Mouse (Mus musculus): ENCODE data around the gene Sema3d. TPM values are rescaled to one million over a fixed set of nuclear protein-coding genes. Genes with fewer than 3 reads are reported as not detected.

The Sema3d gene
- polyA plus RNA-seq, 1 experiment from 2014 or later: 6.0 TPM

GRCm38 (mm10) chr5:12574551-12574950, 191.4 kb downstream of the Sema3d start:
- ATAC-seq (ENCODE audit: low read depth): no peak
- no peak overlapping the region for H3K4me2 ChIP-seq
- peaks cover 3% of the 10 kb centered on the region; the same call in 1 of the 2 replicates for H3K4me1 ChIP-seq (replicated peaks)
- H3K4me3 ChIP-seq: no peak overlapping the region
- WGBS: 76% methylated on average over 4 of the region's 4 CpGs
- no peak overlapping the region for H3K27ac ChIP-seq (replicated peaks)
- no peaks in the 10 kb centered on the region for H3K27me3 ChIP-seq
- H3K9ac ChIP-seq: no peak overlapping the region
- no peaks in the 10 kb centered on the region for H3K36me3 ChIP-seq
- no peaks in the 10 kb centered on the region for H3K9me3 ChIP-seq

- Histone ChIP-seq H3K27ac (replicated peaks) (no peak overlapping the region), H3K36me3 (no peaks in the 10 kb centered on the region), H3K9me3 (no peaks in the 10 kb centered on the region), H3K9ac (no peak overlapping the region), H3K4me2 (no peak overlapping the region), H3K4me1 (replicated peaks) (peaks cover 6% of the 10 kb centered on the region; the same call in 1 of the 2 replicates), H3K4me3 (no peak overlapping the region), H3K27me3 (no peaks in the 10 kb centered on the region)
- WGBS: 60% methylated on average over 1 of the region's 1 CpGs
- no peak for ATAC-seq (ENCODE audit: low read depth)
These were observed 192.1 kb downstream of the Sema3d start for GRCm38 (mm10) chr5:12575262-12575661.

- no peak overlapping the region for H3K4me2 ChIP-seq
- no peak for ATAC-seq (ENCODE audit: low read depth)
- H3K9me3 ChIP-seq: no peaks in the 10 kb centered on the region
- no peak overlapping the region for H3K4me3 ChIP-seq
- no peak overlapping the region for H3K27ac ChIP-seq (replicated peaks)
- no peaks in the 10 kb centered on the region for H3K36me3 ChIP-seq
- no peaks in the 10 kb centered on the region; the same call in 1 of the 2 replicates for H3K27me3 ChIP-seq
- peaks cover 6% of the 10 kb centered on the region; the same call in 1 of the 2 replicates for H3K4me1 ChIP-seq (replicated peaks)
- H3K9ac ChIP-seq: no peak overlapping the region
- WGBS: 51% methylated on average over 4 of the region's 4 CpGs
These were observed 196.6 kb downstream of the Sema3d start for GRCm38 (mm10) chr5:12579752-12580151.

GRCm38 (mm10) chr5:12582540-12582939, 199.4 kb downstream of the Sema3d start:
- H3K4me1 ChIP-seq (replicated peaks): peaks cover 9% of the 10 kb centered on the region; the same call in 1 of the 2 replicates
- H3K27me3 ChIP-seq: peaks cover 8% of the 10 kb centered on the region
- no peak for ATAC-seq (ENCODE audit: low read depth)
- no peak overlapping the region for H3K27ac ChIP-seq (replicated peaks)
- H3K4me3 ChIP-seq: no peak overlapping the region
- no peaks in the 10 kb centered on the region for H3K9me3 ChIP-seq
- no peaks in the 10 kb centered on the region for H3K36me3 ChIP-seq
- no peak overlapping the region for H3K9ac ChIP-seq
- H3K4me2 ChIP-seq: no peak overlapping the region
- 93% methylated on average over 1 of the region's 1 CpGs for WGBS

- Histone ChIP-seq H3K9ac (no peak overlapping the region), H3K4me3 (no peak overlapping the region), H3K4me2 (no peak overlapping the region), H3K27ac (replicated peaks) (no peak overlapping the region), H3K27me3 (peaks cover 8% of the 10 kb centered on the region), H3K9me3 (no peaks in the 10 kb centered on the region), H3K36me3 (no peaks in the 10 kb centered on the region), H3K4me1 (replicated peaks) (peaks cover 9% of the 10 kb centered on the region; the same call in 1 of the 2 replicates)
- ATAC-seq (ENCODE audit: low read depth): no peak
- 61% methylated on average over 3 of the region's 3 CpGs for WGBS
These were observed 200.2 kb downstream of the Sema3d start for GRCm38 (mm10) chr5:12583293-12583834.

GRCm38 (mm10) chr5:12584886-12585285, 201.7 kb downstream of the Sema3d start:
- no peak overlapping the region for H3K4me2 ChIP-seq
- no peak overlapping the region for H3K27ac ChIP-seq (replicated peaks)
- no peaks in the 10 kb centered on the region for H3K36me3 ChIP-seq
- H3K4me1 ChIP-seq (replicated peaks): 0 out of 2 replicates have a peak, but pooled peaks cover 3% of the 10 kb centered on the region
- ATAC-seq (ENCODE audit: low read depth): no peak
- H3K4me3 ChIP-seq: no peak overlapping the region
- no peak overlapping the region for H3K9ac ChIP-seq
- no peaks in the 10 kb centered on the region for H3K9me3 ChIP-seq
- 77% methylated on average over 9 of the region's 9 CpGs for WGBS
- peaks cover 8% of the 10 kb centered on the region for H3K27me3 ChIP-seq

GRCm38 (mm10) chr5:12634227-12634980, 251.2 kb downstream of the Sema3d start:
- ATAC-seq (ENCODE audit: low read depth): no peak
- Histone ChIP-seq H3K9ac (no peak overlapping the region), H3K4me2 (0 out of 2 replicates have a peak overlapping the region, but pooled peaks have one; percentile 11), H3K27ac (replicated peaks) (no peak overlapping the region), H3K9me3 (no peaks in the 10 kb centered on the region), H3K27me3 (no peaks in the 10 kb centered on the region), H3K36me3 (no peaks in the 10 kb centered on the region), H3K4me1 (replicated peaks) (peaks cover 10% of the 10 kb centered on the region), H3K4me3 (no peak overlapping the region)
- 11% methylated on average over 8 of the region's 8 CpGs for WGBS

GRCm38 (mm10) chr5:12637763-12638468, 254.7 kb downstream of the Sema3d start:
- ATAC-seq (ENCODE audit: low read depth): no peak

More at GRCm38 (mm10) chr5:12637763-12638468, 254.7 kb downstream of the Sema3d start:
- WGBS: 82% methylated on average over 7 of the region's 7 CpGs
- Histone ChIP-seq H3K27ac (replicated peaks) (no peak overlapping the region), H3K27me3 (no peaks in the 10 kb centered on the region), H3K9ac (no peak overlapping the region), H3K4me2 (no peak overlapping the region), H3K9me3 (no peaks in the 10 kb centered on the region), H3K4me3 (no peak overlapping the region), H3K36me3 (no peaks in the 10 kb centered on the region), H3K4me1 (replicated peaks) (peaks cover 10% of the 10 kb centered on the region)
